Mouse (Mus musculus): ENCODE data around the gene Wdr74. TPM values are rescaled to one million over a fixed set of nuclear protein-coding genes. Genes with fewer than 3 reads are reported as not detected.

The Wdr74 gene
- polyA plus RNA-seq, 1 experiment from 2014 or later: 91.0 TPM

GRCm38 (mm10) chr19:8710057-8710456 lies 25.6 kb upstream of the Wdr74 start:
- Histone ChIP-seq H3K27ac (replicated peaks) (peak overlapping the region; percentile 3; the same call in 1 of the 2 replicates), H3K9ac (replicated peaks) (no peak overlapping the region), H3K36me3 (peaks cover 56% of the 10 kb centered on the region), H3K4me3 (replicated peaks) (no peak overlapping the region), H3K4me1 (peaks cover 40% of the 10 kb centered on the region), H3K27me3 (replicated peaks) (no peaks in the 10 kb centered on the region), H3K4me2 (no peak overlapping the region), H3K9me3 (replicated peaks) (no peaks in the 10 kb centered on the region)
- ATAC-seq (ENCODE audit: low FRiP score): no peak
- 79% methylated on average over 2 of the region's 2 CpGs for WGBS

- Histone ChIP-seq H3K9me3 (replicated peaks) (no peaks in the 10 kb centered on the region), H3K4me2 (peak overlapping the region; percentile 68), H3K4me1 (peaks cover 40% of the 10 kb centered on the region), H3K27ac (replicated peaks) (no peak overlapping the region), H3K9ac (replicated peaks) (no peak overlapping the region; the same call in 1 of the 2 replicates), H3K36me3 (peaks cover 52% of the 10 kb centered on the region), H3K4me3 (replicated peaks) (peak overlapping the region; percentile 72), H3K27me3 (replicated peaks) (no peaks in the 10 kb centered on the region)
- ATAC-seq (ENCODE audit: low FRiP score): no peak
- WGBS: 84% methylated on average over 4 of the region's 4 CpGs
These were observed 24.1 kb upstream of the Wdr74 start for GRCm38 (mm10) chr19:8711506-8711905.

- Histone ChIP-seq H3K4me1 (peaks cover 40% of the 10 kb centered on the region), H3K9ac (replicated peaks) (peak overlapping the region; percentile 74), H3K27ac (replicated peaks) (peak overlapping the region; percentile 90), H3K4me3 (replicated peaks) (peak overlapping the region; percentile 72), H3K4me2 (peak overlapping the region; percentile 68), H3K27me3 (replicated peaks) (no peaks in the 10 kb centered on the region), H3K9me3 (replicated peaks) (no peaks in the 10 kb centered on the region), H3K36me3 (peaks cover 46% of the 10 kb centered on the region)
- WGBS: 70% methylated on average over 10 of the region's 10 CpGs
- no peak for ATAC-seq (ENCODE audit: low FRiP score)
These were observed 23.4 kb upstream of the Wdr74 start for GRCm38 (mm10) chr19:8711949-8712869.

GRCm38 (mm10) chr19:8712870-8713305 lies 22.7 kb upstream of the Wdr74 start:
- Histone ChIP-seq H3K4me1 (peaks cover 40% of the 10 kb centered on the region), H3K9ac (replicated peaks) (peak overlapping the region; percentile 74), H3K27ac (replicated peaks) (peak overlapping the region; percentile 90), H3K9me3 (replicated peaks) (no peaks in the 10 kb centered on the region), H3K4me3 (replicated peaks) (peak overlapping the region; percentile 72), H3K27me3 (replicated peaks) (no peaks in the 10 kb centered on the region), H3K36me3 (peaks cover 40% of the 10 kb centered on the region), H3K4me2 (peak overlapping the region; percentile 68)
- ATAC-seq (ENCODE audit: low FRiP score): peak; percentile 63
- under 1% methylated on average over 13 of the region's 13 CpGs for WGBS

- Histone ChIP-seq H3K36me3 (peaks cover 34% of the 10 kb centered on the region), H3K4me3 (replicated peaks) (peak overlapping the region; percentile 72), H3K4me1 (peaks cover 40% of the 10 kb centered on the region), H3K27ac (replicated peaks) (peak overlapping the region; percentile 90), H3K4me2 (peak overlapping the region; percentile 68), H3K9ac (replicated peaks) (peak overlapping the region; percentile 74), H3K9me3 (replicated peaks) (no peaks in the 10 kb centered on the region), H3K27me3 (replicated peaks) (no peaks in the 10 kb centered on the region)
- peak; percentile 89 for ATAC-seq (ENCODE audit: low FRiP score)
- WGBS: under 1% methylated on average over 49 of the region's 51 CpGs
These were observed 22.2 kb upstream of the Wdr74 start for GRCm38 (mm10) chr19:8713306-8713996.

GRCm38 (mm10) chr19:8713997-8714652 lies 21.5 kb upstream of the Wdr74 start:
- H3K9ac ChIP-seq (replicated peaks): peak overlapping the region; percentile 74
- no peaks in the 10 kb centered on the region for H3K9me3 ChIP-seq (replicated peaks)
- no peaks in the 10 kb centered on the region for H3K27me3 ChIP-seq (replicated peaks)
- peak; percentile 8; the same call in 1 of the 2 replicates for ATAC-seq (ENCODE audit: low FRiP score)
- H3K4me2 ChIP-seq: peak overlapping the region; percentile 68
- peak overlapping the region; percentile 90 for H3K27ac ChIP-seq (replicated peaks)
- H3K4me1 ChIP-seq: peaks cover 42% of the 10 kb centered on the region
- peak overlapping the region; percentile 72 for H3K4me3 ChIP-seq (replicated peaks)
- peaks cover 28% of the 10 kb centered on the region for H3K36me3 ChIP-seq
- WGBS: 5% methylated on average over 13 of the region's 13 CpGs

- H3K9ac ChIP-seq (replicated peaks): no peak overlapping the region
- no peaks in the 10 kb centered on the region for H3K27me3 ChIP-seq (replicated peaks)
- no peaks in the 10 kb centered on the region for H3K9me3 ChIP-seq (replicated peaks)
- no peak overlapping the region for H3K4me2 ChIP-seq
- H3K4me3 ChIP-seq (replicated peaks): no peak overlapping the region
- peaks cover 42% of the 10 kb centered on the region for H3K4me1 ChIP-seq
- 73% methylated on average over 10 of the region's 10 CpGs for WGBS
- peaks cover 20% of the 10 kb centered on the region for H3K36me3 ChIP-seq
- H3K27ac ChIP-seq (replicated peaks): no peak overlapping the region
- no peak for ATAC-seq (ENCODE audit: low FRiP score)
These were observed 20.8 kb upstream of the Wdr74 start for GRCm38 (mm10) chr19:8714653-8715481.

GRCm38 (mm10) chr19:8715868-8716766 lies 19.5 kb upstream of the Wdr74 start:
- 64% methylated on average over 10 of the region's 10 CpGs for WGBS
- H3K4me1 ChIP-seq: peaks cover 38% of the 10 kb centered on the region
- H3K9me3 ChIP-seq (replicated peaks): no peaks in the 10 kb centered on the region
- H3K9ac ChIP-seq (replicated peaks): no peak overlapping the region
- no peak overlapping the region for H3K27ac ChIP-seq (replicated peaks)
- H3K4me3 ChIP-seq (replicated peaks): no peak overlapping the region
- peaks cover 9% of the 10 kb centered on the region for H3K36me3 ChIP-seq
- ATAC-seq (ENCODE audit: low FRiP score): no peak
- no peak overlapping the region for H3K4me2 ChIP-seq
- no peaks in the 10 kb centered on the region for H3K27me3 ChIP-seq (replicated peaks)

- WGBS: 69% methylated on average over 9 of the region's 10 CpGs
- Histone ChIP-seq H3K4me2 (no peak overlapping the region), H3K27ac (replicated peaks) (no peak overlapping the region), H3K4me1 (peaks cover 40% of the 10 kb centered on the region), H3K4me3 (replicated peaks) (no peak overlapping the region), H3K36me3 (peaks cover 4% of the 10 kb centered on the region), H3K27me3 (replicated peaks) (no peaks in the 10 kb centered on the region), H3K9me3 (replicated peaks) (no peaks in the 10 kb centered on the region), H3K9ac (replicated peaks) (no peak overlapping the region)
- no peak for ATAC-seq (ENCODE audit: low FRiP score)
These were observed 18.7 kb upstream of the Wdr74 start for GRCm38 (mm10) chr19:8716767-8717475.

GRCm38 (mm10) chr19:8718357-8718756 lies 17.3 kb upstream of the Wdr74 start:
- Histone ChIP-seq H3K9me3 (replicated peaks) (no peaks in the 10 kb centered on the region), H3K27me3 (replicated peaks) (no peaks in the 10 kb centered on the region), H3K4me1 (peaks cover 34% of the 10 kb centered on the region), H3K4me2 (no peak overlapping the region), H3K27ac (replicated peaks) (no peak overlapping the region), H3K9ac (replicated peaks) (no peak overlapping the region), H3K36me3 (no peaks in the 10 kb centered on the region), H3K4me3 (replicated peaks) (no peak overlapping the region)
- ATAC-seq (ENCODE audit: low FRiP score): no peak
- 73% methylated on average over 3 of the region's 3 CpGs for WGBS
